Mouse (Mus musculus): ENCODE data around the gene Glis3. TPM values are rescaled to one million over a fixed set of nuclear protein-coding genes. Genes with fewer than 3 reads are reported as not detected.

The Glis3 gene
- polyA plus RNA-seq, 1 experiment from 2014 or later: 3.2 TPM

- peaks cover 5% of the 10 kb centered on the region; the same call in 1 of the 2 replicates for H3K4me1 ChIP-seq (ENCODE audit: control insufficient read depth, insufficient read depth, low read length)
- DNase-seq (ENCODE audit: low spot score) (no peak), ATAC-seq (ENCODE audit: insufficient number of reproducible peaks, low FRiP score, low TSS enrichment, low read depth) (no peak)
- H3K36me3 ChIP-seq (ENCODE audit: control insufficient read depth, insufficient read depth, low read length): no peaks in the 10 kb centered on the region
- no peak overlapping the region for H3K4me3 ChIP-seq (ENCODE audit: low read depth, low read length)
- WGBS: 67% methylated on average over 4 of the region's 4 CpGs
- no peaks in the 10 kb centered on the region for H3K27me3 ChIP-seq (ENCODE audit: control insufficient read depth, insufficient read depth, low read length)
- no peak overlapping the region for H3K9ac ChIP-seq (ENCODE audit: low read length)
- H3K27ac ChIP-seq (replicated peaks; ENCODE audit: low read depth, low read length): no peak overlapping the region
- H3K4me2 ChIP-seq (ENCODE audit: low read depth, severe bottlenecking): no peak overlapping the region
- no peaks in the 10 kb centered on the region for H3K9me3 ChIP-seq (ENCODE audit: control insufficient read depth, low read length)
Measured at GRCm38 (mm10) chr19:28594215-28594614, 85.7 kb downstream of the Glis3 start.

- no peaks in the 10 kb centered on the region for H3K27me3 ChIP-seq (ENCODE audit: control insufficient read depth, insufficient read depth, low read length)
- no peaks in the 10 kb centered on the region for H3K36me3 ChIP-seq (ENCODE audit: control insufficient read depth, insufficient read depth, low read length)
- ATAC-seq (ENCODE audit: insufficient number of reproducible peaks, low FRiP score, low TSS enrichment, low read depth): no peak
- whole genome bisulfite sequencing: 78% methylated on average over 13 of the region's 13 CpGs
- no peak overlapping the region for H3K4me3 ChIP-seq (ENCODE audit: low read depth, low read length)
- H3K4me2 ChIP-seq (ENCODE audit: low read depth, severe bottlenecking): no peak overlapping the region
- H3K27ac ChIP-seq (replicated peaks; ENCODE audit: low read depth, low read length): no peak overlapping the region
- no peaks in the 10 kb centered on the region for H3K9me3 ChIP-seq (ENCODE audit: control insufficient read depth, low read length)
- DNase-seq (ENCODE audit: low spot score): no peak
- peaks cover 5% of the 10 kb centered on the region; the same call in 1 of the 2 replicates for H3K4me1 ChIP-seq (ENCODE audit: control insufficient read depth, insufficient read depth, low read length)
- no peak overlapping the region for H3K9ac ChIP-seq (ENCODE audit: low read length)
Measured at GRCm38 (mm10) chr19:28592981-28593380, 86.9 kb downstream of the Glis3 start.

- H3K4me3 ChIP-seq (ENCODE audit: low read depth, low read length): no peak overlapping the region
- no peaks in the 10 kb centered on the region for H3K36me3 ChIP-seq (ENCODE audit: control insufficient read depth, insufficient read depth, low read length)
- H3K27me3 ChIP-seq (ENCODE audit: control insufficient read depth, insufficient read depth, low read length): no peaks in the 10 kb centered on the region
- WGBS: 85% methylated on average over 7 of the region's 7 CpGs
- H3K27ac ChIP-seq (replicated peaks; ENCODE audit: low read depth, low read length): no peak overlapping the region
- H3K9me3 ChIP-seq (ENCODE audit: control insufficient read depth, low read length): no peaks in the 10 kb centered on the region
- DNase-seq (ENCODE audit: low spot score) (no peak), ATAC-seq (ENCODE audit: insufficient number of reproducible peaks, low FRiP score, low TSS enrichment, low read depth) (no peak)
- H3K4me1 ChIP-seq (ENCODE audit: control insufficient read depth, insufficient read depth, low read length): peaks cover 5% of the 10 kb centered on the region; the same call in 1 of the 2 replicates
- no peak overlapping the region for H3K4me2 ChIP-seq (ENCODE audit: low read depth, severe bottlenecking)
- no peak overlapping the region for H3K9ac ChIP-seq (ENCODE audit: low read length)
Measured at GRCm38 (mm10) chr19:28591736-28592477, 88.0 kb downstream of the Glis3 start.

GRCm38 (mm10) chr19:28580499-28580898 is 99.4 kb downstream of the Glis3 start:
- no peaks in the 10 kb centered on the region for H3K9me3 ChIP-seq (ENCODE audit: control insufficient read depth, low read length)
- DNase-seq (ENCODE audit: low spot score) (no peak), ATAC-seq (ENCODE audit: insufficient number of reproducible peaks, low FRiP score, low TSS enrichment, low read depth) (no peak)
- no peak overlapping the region for H3K9ac ChIP-seq (ENCODE audit: low read length)
- 88% methylated on average over 8 of the region's 8 CpGs for WGBS
- no peak overlapping the region for H3K4me3 ChIP-seq (ENCODE audit: low read depth, low read length)
- no peak overlapping the region for H3K4me2 ChIP-seq (ENCODE audit: low read depth, severe bottlenecking)
- H3K4me1 ChIP-seq (ENCODE audit: control insufficient read depth, insufficient read depth, low read length): no peaks in the 10 kb centered on the region
- H3K27me3 ChIP-seq (ENCODE audit: control insufficient read depth, insufficient read depth, low read length): no peaks in the 10 kb centered on the region
- no peak overlapping the region for H3K27ac ChIP-seq (replicated peaks; ENCODE audit: low read depth, low read length)
- no peaks in the 10 kb centered on the region for H3K36me3 ChIP-seq (ENCODE audit: control insufficient read depth, insufficient read depth, low read length)

- no peak for DNase-seq (ENCODE audit: low spot score)
Measured at GRCm38 (mm10) chr19:28579724-28580375, 100.0 kb downstream of the Glis3 start.

GRCm38 (mm10) chr19:28577023-28577422 is 102.9 kb downstream of the Glis3 start:
- no peak overlapping the region for H3K9ac ChIP-seq (ENCODE audit: low read length)
- H3K4me1 ChIP-seq (ENCODE audit: control insufficient read depth, insufficient read depth, low read length): no peaks in the 10 kb centered on the region
- ATAC-seq (ENCODE audit: insufficient number of reproducible peaks, low FRiP score, low TSS enrichment, low read depth): no peak
- H3K27me3 ChIP-seq (ENCODE audit: control insufficient read depth, insufficient read depth, low read length): no peaks in the 10 kb centered on the region
- H3K27ac ChIP-seq (replicated peaks; ENCODE audit: low read depth, low read length): no peak overlapping the region
- WGBS: 87% methylated on average over 12 of the region's 12 CpGs
- H3K36me3 ChIP-seq (ENCODE audit: control insufficient read depth, insufficient read depth, low read length): no peaks in the 10 kb centered on the region
- no peak overlapping the region for H3K4me2 ChIP-seq (ENCODE audit: low read depth, severe bottlenecking)
- no peak overlapping the region for H3K4me3 ChIP-seq (ENCODE audit: low read depth, low read length)
- no peak for DNase-seq (ENCODE audit: low spot score)
- no peaks in the 10 kb centered on the region for H3K9me3 ChIP-seq (ENCODE audit: control insufficient read depth, low read length)

More at GRCm38 (mm10) chr19:28579724-28580375, 100.0 kb downstream of the Glis3 start:
- no peak overlapping the region for H3K27ac ChIP-seq (replicated peaks; ENCODE audit: low read depth, low read length)
- no peaks in the 10 kb centered on the region for H3K9me3 ChIP-seq (ENCODE audit: control insufficient read depth, low read length)
- no peaks in the 10 kb centered on the region for H3K36me3 ChIP-seq (ENCODE audit: control insufficient read depth, insufficient read depth, low read length)
- no peaks in the 10 kb centered on the region for H3K27me3 ChIP-seq (ENCODE audit: control insufficient read depth, insufficient read depth, low read length)
- no peak overlapping the region for H3K4me2 ChIP-seq (ENCODE audit: low read depth, severe bottlenecking)
- WGBS: 49% methylated on average over 14 of the region's 14 CpGs
- no peaks in the 10 kb centered on the region for H3K4me1 ChIP-seq (ENCODE audit: control insufficient read depth, insufficient read depth, low read length)
- no peak for ATAC-seq (ENCODE audit: insufficient number of reproducible peaks, low FRiP score, low TSS enrichment, low read depth)
- no peak overlapping the region for H3K4me3 ChIP-seq (ENCODE audit: low read depth, low read length)
- H3K9ac ChIP-seq (ENCODE audit: low read length): no peak overlapping the region

GRCm38 (mm10) chr19:28576619-28577018 is 103.3 kb downstream of the Glis3 start:
- 88% methylated on average over 6 of the region's 6 CpGs for WGBS
- Histone ChIP-seq H3K4me2 (ENCODE audit: low read depth, severe bottlenecking) (no peak overlapping the region), H3K9me3 (ENCODE audit: control insufficient read depth, low read length) (no peaks in the 10 kb centered on the region), H3K27me3 (ENCODE audit: control insufficient read depth, insufficient read depth, low read length) (no peaks in the 10 kb centered on the region), H3K4me1 (ENCODE audit: control insufficient read depth, insufficient read depth, low read length) (no peaks in the 10 kb centered on the region), H3K4me3 (ENCODE audit: low read depth, low read length) (no peak overlapping the region), H3K9ac (ENCODE audit: low read length) (no peak overlapping the region), H3K27ac (replicated peaks; ENCODE audit: low read depth, low read length) (no peak overlapping the region), H3K36me3 (ENCODE audit: control insufficient read depth, insufficient read depth, low read length) (no peaks in the 10 kb centered on the region)
- DNase-seq (ENCODE audit: low spot score) (no peak), ATAC-seq (ENCODE audit: insufficient number of reproducible peaks, low FRiP score, low TSS enrichment, low read depth) (no peak)

GRCm38 (mm10) chr19:28573641-28574040 is 106.2 kb downstream of the Glis3 start:
- no peaks in the 10 kb centered on the region for H3K36me3 ChIP-seq (ENCODE audit: control insufficient read depth, insufficient read depth, low read length)
- ATAC-seq (ENCODE audit: insufficient number of reproducible peaks, low FRiP score, low TSS enrichment, low read depth) (no peak), DNase-seq (ENCODE audit: low spot score) (no peak)
- WGBS: 89% methylated on average over 3 of the region's 3 CpGs
- H3K9ac ChIP-seq (ENCODE audit: low read length): no peak overlapping the region
- no peaks in the 10 kb centered on the region for H3K9me3 ChIP-seq (ENCODE audit: control insufficient read depth, low read length)
- no peaks in the 10 kb centered on the region for H3K4me1 ChIP-seq (ENCODE audit: control insufficient read depth, insufficient read depth, low read length)
- H3K4me3 ChIP-seq (ENCODE audit: low read depth, low read length): no peak overlapping the region
- no peak overlapping the region for H3K27ac ChIP-seq (replicated peaks; ENCODE audit: low read depth, low read length)
- no peaks in the 10 kb centered on the region for H3K27me3 ChIP-seq (ENCODE audit: control insufficient read depth, insufficient read depth, low read length)
- H3K4me2 ChIP-seq (ENCODE audit: low read depth, severe bottlenecking): no peak overlapping the region

Measured in limb, embryonic 11.5 days (tissue).